Mouse (Mus musculus) liver, embryonic 11.5 days (tissue): Measurements from ENCODE around the gene Cox5a. TPM values are rescaled to one million over a fixed set of nuclear protein-coding genes. Genes with fewer than 3 reads are reported as not detected.

ENCODE experiments used
- ATAC-seq: fragments of 200-750 bp; cut with Nextera tagmentation; replicated peaks from 2 replicates; pipeline ENCODE4 v1.8.0; 2017; ENCODE audit warnings: moderate number of reproducible peaks, mild to moderate bottlenecking, moderate TSS enrichment, moderate library complexity; ENCODE audit not compliant: low FRiP score
- DNase-seq: peaks from one replicate; pipeline ENCODE4 v3.0.0-alpha.2; 2017; ENCODE audit warnings: low spot score
- H3K27ac ChIP-seq: fragments of 300-500 bp; sonication (generic); 2 replicates; pipeline ENCODE4 v1.5.1; 2014; ENCODE audit warnings: mild to moderate bottlenecking, low read depth, low read length, control low read depth
- H3K27me3 ChIP-seq: fragments of 300-500 bp; sonication (generic); replicated peaks from 2 replicates; pipeline ENCODE4 v1.6.1; 2014; ENCODE audit warnings: low read length, mixed read lengths; ENCODE audit not compliant: control insufficient read depth, insufficient read depth
- H3K36me3 ChIP-seq: fragments of 300-500 bp; sonication (generic); 2 replicates; pipeline ENCODE4 v1.6.1; 2014; ENCODE audit warnings: mild to moderate bottlenecking, low read length, moderate library complexity, mixed read lengths; ENCODE audit not compliant: control insufficient read depth, insufficient read depth
- H3K4me1 ChIP-seq: fragments of 300-500 bp; sonication (generic); replicated peaks from 2 replicates; pipeline ENCODE4 v1.6.1; 2014; ENCODE audit warnings: low read length, mixed read lengths; ENCODE audit not compliant: control insufficient read depth, insufficient read depth
- H3K4me2 ChIP-seq: fragments of 300-500 bp; sonication (generic); 2 replicates; pipeline ENCODE4 v1.6.1; 2014; ENCODE audit warnings: mild to moderate bottlenecking, control low read depth, moderate library complexity
- H3K4me3 ChIP-seq: fragments of 300-500 bp; sonication (generic); 2 replicates; pipeline ENCODE4 v1.5.1; 2014; ENCODE audit warnings: low read depth, low read length, control low read depth
- H3K9ac ChIP-seq: fragments of 300-500 bp; sonication (generic); 2 replicates; pipeline ENCODE4 v1.6.1; 2014; ENCODE audit warnings: low read depth, low read length, control low read depth
- H3K9me3 ChIP-seq: fragments of 300-500 bp; sonication (generic); 2 replicates; pipeline ENCODE4 v1.6.1; 2016; ENCODE audit warnings: low read length, inconsistent platforms, mixed read lengths; ENCODE audit not compliant: control insufficient read depth
- WGBS: fragments of 180-500 bp; shearing (Covaris S2); extraction: QIAGEN DNeasy Blood & Tissue Kit; methylation state at CpG from one replicate; pipeline ENCODE4 v1.1.7; 2014; 5-methylcytosine and 5-hydroxymethylcytosine counted together
- polyA plus RNA-seq: library from polyadenylated mRNA; unstranded; fragments of >200 nt; fragmentation: Nextera tagmentation; extraction: Ambion mirVana; gene quantifications from 2 replicates; pipeline ENCODE4 v1.2.1, GENCODE M21; 2014

Gene Cox5a
- polyA plus RNA-seq = 519 and 531 TPM in 2 replicates

GRCm38 (mm10) chr9:57521056-57521911, at the start of gene Cox5a:
Cox5a (plus strand) TSS chr9:57521274.
- H3K9ac ChIP-seq = peak within 1 kb of the TSS; percentile 96
- no peaks in the 10 kb centered on the region for H3K36me3 ChIP-seq
- ATAC-seq (peak; percentile 98), DNase-seq (peak; percentile 90)
- peaks cover 10% of the 10 kb centered on the region for H3K4me1 ChIP-seq
- H3K4me3 ChIP-seq = peak within 1 kb of the TSS; percentile 91
- H3K9me3 ChIP-seq = no peaks in the 10 kb centered on the region
- peak within 1 kb of the TSS; percentile 82 for H3K4me2 ChIP-seq
- peak within 1 kb of the TSS; percentile 89 for H3K27ac ChIP-seq
- no peaks in the 10 kb centered on the region for H3K27me3 ChIP-seq
- under 1% methylated on average over 95 of the region's 95 CpGs for WGBS

- no peaks in the 10 kb centered on the region; the same call in 1 of the 2 replicates for H3K4me1 ChIP-seq
- H3K4me2 ChIP-seq = no peak overlapping the region
- no peak overlapping the region for H3K4me3 ChIP-seq
- H3K36me3 ChIP-seq = no peaks in the 10 kb centered on the region
- no peaks in the 10 kb centered on the region for H3K9me3 ChIP-seq
- ATAC-seq = no peak
- peaks cover 5% of the 10 kb centered on the region; the same call in 1 of the 2 replicates for H3K27me3 ChIP-seq
- no peak overlapping the region for H3K27ac ChIP-seq
- WGBS = 15% methylated on average over 7 of the region's 7 CpGs
- no peak overlapping the region for H3K9ac ChIP-seq
- DNase-seq = peak; percentile 70
These were observed 35.3 kb upstream of the Cox5a start for GRCm38 (mm10) chr9:57485774-57486173.

- no peaks in the 10 kb centered on the region for H3K9me3 ChIP-seq
- no peak overlapping the region for H3K27ac ChIP-seq
- no peak overlapping the region for H3K4me3 ChIP-seq
- no peak overlapping the region for H3K9ac ChIP-seq
- DNase-seq (no peak), ATAC-seq (no peak)
- no peaks in the 10 kb centered on the region; the same call in 1 of the 2 replicates for H3K4me1 ChIP-seq
- peaks cover 5% of the 10 kb centered on the region; the same call in 1 of the 2 replicates for H3K27me3 ChIP-seq
- 71% methylated on average over 7 of the region's 7 CpGs for WGBS
- no peak overlapping the region for H3K4me2 ChIP-seq
- no peaks in the 10 kb centered on the region for H3K36me3 ChIP-seq
These were observed 33.3 kb upstream of the Cox5a start for GRCm38 (mm10) chr9:57487807-57488206.

GRCm38 (mm10) chr9:57493532-57493931, 27.5 kb upstream of the Cox5a start:
- ATAC-seq (no peak), DNase-seq (no peak)
- 82% methylated on average over 2 of the region's 2 CpGs for WGBS
- Histone ChIP-seq H3K27me3 (no peaks in the 10 kb centered on the region; the same call in 1 of the 2 replicates), H3K4me2 (no peak overlapping the region), H3K27ac (no peak overlapping the region), H3K36me3 (no peaks in the 10 kb centered on the region), H3K9ac (no peak overlapping the region), H3K4me1 (no peaks in the 10 kb centered on the region), H3K4me3 (no peak overlapping the region), H3K9me3 (no peaks in the 10 kb centered on the region)

- no peak for DNase-seq
- H3K4me3 ChIP-seq = no peak overlapping the region
- no peaks in the 10 kb centered on the region for H3K9me3 ChIP-seq
- no peaks in the 10 kb centered on the region for H3K4me1 ChIP-seq
- ATAC-seq = no peak
- no peaks in the 10 kb centered on the region for H3K36me3 ChIP-seq
- H3K9ac ChIP-seq = no peak overlapping the region
- no peak overlapping the region for H3K4me2 ChIP-seq
- peaks cover 8% of the 10 kb centered on the region for H3K27me3 ChIP-seq
- no peak overlapping the region for H3K27ac ChIP-seq
These were observed 26.1 kb upstream of the Cox5a start for GRCm38 (mm10) chr9:57494970-57495369.

GRCm38 (mm10) chr9:57497236-57497635, 23.8 kb upstream of the Cox5a start:
- Histone ChIP-seq H3K27me3 (peaks cover 30% of the 10 kb centered on the region), H3K4me2 (no peak overlapping the region), H3K4me1 (peaks cover 2% of the 10 kb centered on the region), H3K4me3 (no peak overlapping the region), H3K27ac (no peak overlapping the region), H3K9me3 (no peaks in the 10 kb centered on the region), H3K36me3 (no peaks in the 10 kb centered on the region), H3K9ac (no peak overlapping the region)
- ATAC-seq = no peak
- DNase-seq = no peak
- 65% methylated on average over 5 of the region's 5 CpGs for WGBS

- DNase-seq (no peak), ATAC-seq (no peak)
- no peaks in the 10 kb centered on the region for H3K36me3 ChIP-seq
- no peak overlapping the region for H3K27ac ChIP-seq
- H3K4me1 ChIP-seq = peaks cover 11% of the 10 kb centered on the region
- WGBS = 70% methylated on average over 7 of the region's 7 CpGs
- no peaks in the 10 kb centered on the region for H3K9me3 ChIP-seq
- no peak overlapping the region for H3K9ac ChIP-seq
- H3K27me3 ChIP-seq = peaks cover 43% of the 10 kb centered on the region
- H3K4me3 ChIP-seq = no peak overlapping the region
- no peak overlapping the region for H3K4me2 ChIP-seq
These were observed 22.5 kb upstream of the Cox5a start for GRCm38 (mm10) chr9:57498536-57498935.

- Histone ChIP-seq H3K4me2 (no peak overlapping the region), H3K27ac (no peak overlapping the region), H3K4me1 (peaks cover 35% of the 10 kb centered on the region), H3K4me3 (no peak overlapping the region), H3K27me3 (peaks cover 70% of the 10 kb centered on the region), H3K9me3 (no peaks in the 10 kb centered on the region), H3K9ac (no peak overlapping the region), H3K36me3 (no peaks in the 10 kb centered on the region)
- ATAC-seq (no peak), DNase-seq (no peak)
- 16% methylated on average over 13 of the region's 13 CpGs for WGBS
These were observed 19.6 kb upstream of the Cox5a start for GRCm38 (mm10) chr9:57501452-57501851.

GRCm38 (mm10) chr9:57501861-57502260, 19.2 kb upstream of the Cox5a start:
- 3% methylated on average over 20 of the region's 20 CpGs for WGBS
- H3K4me3 ChIP-seq = no peak overlapping the region
- H3K27ac ChIP-seq = no peak overlapping the region
- DNase-seq (no peak), ATAC-seq (no peak)
- peaks cover 36% of the 10 kb centered on the region for H3K4me1 ChIP-seq
- peaks cover 72% of the 10 kb centered on the region for H3K27me3 ChIP-seq
- H3K9me3 ChIP-seq = no peaks in the 10 kb centered on the region
- 0 out of 2 replicates have a peak overlapping the region, but pooled peaks have one; percentile 12 for H3K4me2 ChIP-seq
- H3K9ac ChIP-seq = no peak overlapping the region
- H3K36me3 ChIP-seq = no peaks in the 10 kb centered on the region
